Comparison of ENCODE assay signal across 8 mouse cellular contexts in the genomic region with DNA sequence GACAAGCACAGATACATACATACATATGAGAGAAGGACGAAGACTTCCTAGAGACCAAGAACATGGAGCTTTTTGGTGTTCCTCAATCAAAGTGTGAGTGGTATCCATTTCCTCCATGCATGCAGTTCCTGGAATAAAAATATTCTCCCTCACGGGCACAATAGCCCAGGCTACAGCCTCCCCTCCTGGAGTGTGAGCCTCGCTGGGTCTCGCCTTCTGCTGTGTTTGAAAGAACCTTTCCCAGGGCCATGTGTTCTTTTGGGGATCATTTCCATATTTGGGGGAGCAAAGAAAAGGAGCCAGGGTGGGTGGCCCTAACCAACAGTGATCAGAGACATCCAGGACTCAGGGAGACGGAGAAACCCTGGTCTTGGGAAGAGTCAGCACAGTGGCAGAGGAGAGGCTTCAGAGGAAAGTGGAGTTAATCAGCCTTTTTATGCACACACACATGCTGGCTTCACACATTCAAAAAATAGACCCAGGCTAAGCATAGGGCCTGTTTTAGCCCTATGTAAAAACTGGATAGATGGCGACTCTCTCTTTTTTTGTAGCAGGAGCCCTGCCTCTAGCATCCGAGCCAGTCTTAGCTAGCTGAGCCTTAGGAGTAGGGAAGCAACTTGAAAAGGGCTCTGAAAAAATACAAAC. TPM values are rescaled to one million over a fixed set of nuclear protein-coding genes. Genes with fewer than 3 reads are reported as not detected.
DNase-seq lines count a peak whose midpoint lies in the region; ATAC-seq and TF ChIP-seq lines count a peak whose summit lies in the region.

No protein-coding gene starts in this region.

- DNase-seq in heart, adult 2 months: no peak
- no peak for DNase-seq in heart, adult 9 months (ENCODE audit: low spot score in 2 of 2)
- peak; percentile 34 for DNase-seq in NIH3T3 (ENCODE audit: low read depth)
- DNase-seq in forebrain, postnatal 0 days: peak; percentile 61
- DNase-seq in liver, postnatal 0 days: no peak
- no peak for DNase-seq in embryo, embryonic 10.5 days (ENCODE audit: low spot score)
- DNase-seq in cerebellum, adult 9-10 months: no peak
- no peak for DNase-seq in adrenal gland, postnatal 25 days

- 68% methylated on average over 7 of the region's 7 CpGs for WGBS in heart, adult 2 months
- 46% methylated on average over 7 of the region's 7 CpGs for WGBS in forebrain, postnatal 0 days
- WGBS in liver, postnatal 0 days (ENCODE audit: insufficient replicate concordance): 67% methylated on average over 7 of the region's 7 CpGs

- TF ChIP-seq CTCF in heart, adult 2 months (IDR thresholded peaks at IDR 0.05): no peak
- TF ChIP-seq CTCF in forebrain, postnatal 0 days (IDR thresholded peaks at IDR 0.05; ENCODE audit: low read depth): no peak
- no peak for TF ChIP-seq CTCF in liver, postnatal 0 days (IDR thresholded peaks at IDR 0.05; ENCODE audit: low read depth)

- peak; percentile 75 for ATAC-seq in forebrain, postnatal 0 days
- ATAC-seq in liver, postnatal 0 days: no peak

- intact Hi-C loops in heart, adult 2 months (cut with DNase I): loop anchor here (1.0 to 2.0 kb wide), 2 partner anchors 15 to 41 kb away; no protein-coding TSS in a partner anchor

- H3K4me1 ChIP-seq in heart, adult 2 months (ENCODE audit: control insufficient read depth, insufficient read depth, low read length): no peaks in the 10 kb centered on the region
- peaks cover 5% of the 10 kb centered on the region for H3K4me1 ChIP-seq in forebrain, postnatal 0 days (ENCODE audit: insufficient read depth)
- peaks cover 43% of the 10 kb centered on the region for H3K4me1 ChIP-seq in liver, postnatal 0 days (ENCODE audit: insufficient read depth)

- no peak overlapping the region for H3K4me3 ChIP-seq in heart, adult 2 months
- H3K4me3 ChIP-seq in forebrain, postnatal 0 days (ENCODE audit: low read depth, low read length): no peak overlapping the region
- H3K4me3 ChIP-seq in liver, postnatal 0 days (ENCODE audit: low read depth, low read length): no peak overlapping the region

- H3K4me2 ChIP-seq in forebrain, postnatal 0 days (ENCODE audit: low read depth): peak overlapping the region; percentile 38; the same call in 1 of the 2 replicates
- H3K4me2 ChIP-seq in liver, postnatal 0 days (ENCODE audit: low read depth, low read length): peak overlapping the region; percentile 64

- H3K27me3 ChIP-seq in heart, adult 2 months (ENCODE audit: control insufficient read depth, insufficient read depth, low read length): no peaks in the 10 kb centered on the region
- H3K27me3 ChIP-seq in forebrain, postnatal 0 days (ENCODE audit: insufficient read depth, low read length): no peaks in the 10 kb centered on the region
- no peaks in the 10 kb centered on the region for H3K27me3 ChIP-seq in liver, postnatal 0 days (ENCODE audit: insufficient read depth, low read length)

- no peaks in the 10 kb centered on the region for H3K79me2 ChIP-seq in heart, adult 2 months (replicated peaks; ENCODE audit: control insufficient read depth, insufficient read depth, low read length)

- peaks cover 2% of the 10 kb centered on the region; the same call in 1 of the 2 replicates for H3K36me3 ChIP-seq in heart, adult 2 months (ENCODE audit: control insufficient read depth, insufficient read depth, low read length)
- H3K36me3 ChIP-seq in forebrain, postnatal 0 days (ENCODE audit: insufficient read depth): no peaks in the 10 kb centered on the region
- no peaks in the 10 kb centered on the region for H3K36me3 ChIP-seq in liver, postnatal 0 days (replicated peaks; ENCODE audit: insufficient read depth, low read length)

- H3K9me3 ChIP-seq in forebrain, postnatal 0 days (ENCODE audit: low read length): no peaks in the 10 kb centered on the region
- H3K9me3 ChIP-seq in liver, postnatal 0 days (ENCODE audit: low read length): no peaks in the 10 kb centered on the region

- TF ChIP-seq EP300 in heart, adult 2 months (IDR thresholded peaks at IDR 0.05; ENCODE audit: insufficient read depth, low read depth, low read length): no peak
- TF ChIP-seq EP300 in liver, postnatal 0 days (IDR thresholded peaks at IDR 0.05; ENCODE audit: low read depth): no peak

- no peak for TF ChIP-seq POLR2A in heart, adult 2 months (IDR thresholded peaks at IDR 0.05; ENCODE audit: insufficient read depth, low read depth, low read length)

- peak overlapping the region; percentile 83 for H3K27ac ChIP-seq in heart, adult 2 months
- peak overlapping the region; percentile 41; the same call in 1 of the 2 replicates for H3K27ac ChIP-seq in forebrain, postnatal 0 days (ENCODE audit: low read depth, low read length)
- peak overlapping the region; percentile 86 for H3K27ac ChIP-seq in liver, postnatal 0 days (ENCODE audit: low read depth)

- H3K9ac ChIP-seq in heart, adult 2 months (ENCODE audit: low read depth, low read length): no peak overlapping the region
- no peak overlapping the region for H3K9ac ChIP-seq in forebrain, postnatal 0 days
- H3K9ac ChIP-seq in liver, postnatal 0 days (replicated peaks): peak overlapping the region; percentile 54

RNA-seq across cellular contexts. Expression of a gene that starts 17.1 kb away (rescaled TPM):
- total RNA-seq in heart, adult 2 months (2021): 1 to 10 TPM; 2.7 to 2.8 TPM
- polyA plus RNA-seq in heart, adult 2 months (2012; rRNA removed): 1.9 and 2.0 TPM in 2 replicates
- 8.4 and 14.9 TPM in 2 replicates for total RNA-seq in forebrain, postnatal 0 days (2014; rRNA removed)
- polyA plus RNA-seq in forebrain, postnatal 0 days (2015; fragmentation: Nextera tagmentation; extraction: Ambion mirVana): 1.8 and 3.1 TPM in 2 replicates
- polyA plus RNA-seq in liver, postnatal 0 days (2015; fragmentation: Nextera tagmentation; extraction: Ambion mirVana): 0.64 and 0.65 TPM in 2 replicates
- total RNA-seq in adrenal gland, postnatal 25 days (2021): 8.2 and 11.8 TPM in 2 replicates

Comparison
In these comparisons a context has a peak if more than half of its experiments do, and no peak if none do; other contexts are left out.
1. DNase-seq: peak in NIH3T3 (single experiment) and forebrain, postnatal 0 days (single experiment); none in heart, adult 2 months (0 of 2), heart, adult 9 months (0 of 2), liver, postnatal 0 days (single experiment), embryo, embryonic 10.5 days (single experiment), cerebellum, adult 9-10 months (single experiment) and adrenal gland, postnatal 25 days (single experiment).
2. Peak in every context shown above with its lines, with median percentiles within 50 percentile points of each other: H3K27ac ChIP-seq.